Mouse (Mus musculus) small intestine, adult 2 months (tissue): ENCODE measurements around the gene Kcnh7.

ENCODE experiments used
- CTCF ChIP-seq: fragments of 200-500 bp; IDR thresholded peaks from 2 replicates; pipeline ENCODE4 v1.5.1; 2012; ENCODE audit warnings: low read depth, mild to moderate bottlenecking, control low read depth, inconsistent platforms, low read length, moderate library complexity, mixed read lengths; ENCODE audit not compliant: insufficient replicate concordance, insufficient read length; ENCODE audit errors: extremely low read depth
- POLR2A ChIP-seq: fragments of 200-500 bp; IDR thresholded peaks from 2 replicates; pipeline ENCODE4 v1.6.1; 2012; ENCODE audit warnings: low read depth, mild to moderate bottlenecking, control low read depth, inconsistent platforms, low read length, moderate library complexity

DNA sequence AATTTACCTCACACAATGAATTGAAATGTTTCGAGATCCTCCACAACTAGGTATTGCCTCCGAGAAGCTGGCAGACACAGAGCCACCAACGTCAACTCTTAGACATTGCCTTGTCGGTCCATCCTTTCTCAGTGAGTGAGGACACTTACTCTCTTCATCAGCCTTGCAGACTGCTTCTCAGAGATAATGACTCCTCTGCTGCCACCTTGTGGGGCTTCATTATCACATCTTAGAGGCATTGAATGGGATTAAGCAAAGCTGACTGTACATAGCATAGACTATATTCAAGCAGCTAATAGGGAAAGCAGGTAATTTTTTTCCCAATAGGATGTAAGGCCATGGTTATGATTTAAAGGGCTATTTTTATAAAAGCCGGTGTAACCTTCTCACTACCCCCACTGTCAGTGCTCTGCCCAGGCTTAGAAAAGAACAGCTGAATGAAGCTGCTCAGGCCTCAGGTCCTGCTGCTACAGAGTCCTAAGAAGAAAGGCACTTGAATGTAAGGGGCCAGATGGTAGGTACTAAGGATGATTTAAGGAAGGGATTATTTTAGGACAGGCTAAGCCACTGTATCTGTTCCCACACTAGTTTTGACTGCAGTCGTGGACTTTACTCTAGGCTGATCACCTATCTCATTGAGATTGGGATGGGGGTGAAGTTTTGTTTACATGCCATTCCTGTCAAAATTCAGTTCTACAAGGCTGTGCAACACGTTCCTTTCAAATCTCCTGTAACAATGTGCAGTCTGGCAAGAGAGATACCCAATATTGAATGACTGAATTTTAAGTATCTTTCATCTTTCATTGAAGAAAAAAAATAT, 529.4 kb downstream of the Kcnh7 start:
- peak; percentile 24; the same call in 1 of the 2 replicates for TF ChIP-seq CTCF
- TF ChIP-seq POLR2A = no peak
